Mouse (Mus musculus): ENCODE data around the gene Megf11.

Gene Megf11

DNA sequence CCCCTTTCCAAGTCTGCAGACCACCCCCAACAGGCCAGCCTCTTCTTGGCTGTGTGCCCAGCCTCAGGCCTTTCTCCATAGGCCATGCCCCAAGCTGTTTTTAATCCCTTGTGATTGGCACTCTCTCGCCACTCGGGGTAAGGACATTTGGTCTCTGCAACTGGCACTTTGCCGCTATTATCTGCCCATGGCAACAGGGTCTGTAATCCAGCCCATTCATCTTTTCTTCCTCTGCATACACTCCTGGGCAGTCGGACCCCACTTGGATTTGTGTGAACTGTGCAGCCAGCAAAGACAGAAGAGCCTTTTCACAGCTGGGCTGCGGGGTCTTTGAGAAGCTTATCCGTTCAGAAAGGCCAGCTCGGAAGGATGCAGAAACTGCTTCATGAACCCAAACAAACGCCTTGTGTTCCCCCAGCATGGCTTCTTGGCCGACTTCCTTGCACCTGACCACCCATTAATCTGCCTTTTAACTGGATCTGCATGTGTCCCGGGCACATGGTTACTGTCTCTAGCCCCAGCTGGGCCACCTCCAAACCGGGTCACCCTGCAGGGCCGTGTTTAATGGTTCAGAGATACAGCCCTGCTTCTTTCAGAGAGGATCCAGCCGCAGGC lies 220.4 kb downstream of the Megf11 start:
- no peak for DNase-seq (ENCODE audit: low spot score)

DNA sequence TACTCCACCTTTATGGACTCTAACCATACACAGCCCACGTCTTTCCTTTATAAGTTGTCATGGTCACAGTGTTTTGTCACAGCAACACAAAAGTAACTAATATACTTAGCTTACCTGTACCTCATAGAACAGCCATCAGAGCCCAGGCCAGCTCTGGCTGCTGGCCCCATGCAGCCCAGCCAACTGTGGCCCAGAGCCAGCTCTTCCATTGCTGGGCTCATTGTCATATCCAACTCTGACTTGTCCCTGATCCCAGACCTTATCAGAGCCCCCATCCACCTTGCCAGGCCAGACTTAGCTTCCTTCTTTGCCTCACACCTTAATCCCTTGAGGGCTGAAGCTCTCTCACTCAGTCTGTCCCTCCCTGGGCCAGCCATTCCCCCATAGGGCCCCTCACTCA lies 221.6 kb downstream of the Megf11 start:
- DNase-seq (ENCODE audit: low spot score), result no peak

DNA sequence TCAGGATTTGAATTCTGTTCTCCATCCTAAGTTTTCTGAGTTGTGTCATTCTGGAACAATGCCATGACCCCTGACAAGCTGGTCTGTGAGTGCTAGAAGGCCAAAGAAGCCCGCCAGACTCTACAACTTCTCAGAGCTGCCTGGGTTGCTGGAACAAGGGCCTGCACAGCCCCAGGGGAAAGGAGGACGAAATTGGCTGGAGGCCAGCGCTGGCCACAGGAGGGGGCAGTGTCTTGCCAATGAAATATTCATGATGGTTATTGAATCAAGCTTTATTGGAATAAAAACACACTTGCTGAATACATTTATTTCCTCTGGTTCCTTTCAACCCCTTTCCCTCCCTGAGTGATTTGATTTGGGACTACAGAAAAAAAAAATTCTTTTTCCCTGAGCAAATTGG lies 224.1 kb downstream of the Megf11 start:
- DNase-seq (ENCODE audit: low spot score), result no peak

DNA sequence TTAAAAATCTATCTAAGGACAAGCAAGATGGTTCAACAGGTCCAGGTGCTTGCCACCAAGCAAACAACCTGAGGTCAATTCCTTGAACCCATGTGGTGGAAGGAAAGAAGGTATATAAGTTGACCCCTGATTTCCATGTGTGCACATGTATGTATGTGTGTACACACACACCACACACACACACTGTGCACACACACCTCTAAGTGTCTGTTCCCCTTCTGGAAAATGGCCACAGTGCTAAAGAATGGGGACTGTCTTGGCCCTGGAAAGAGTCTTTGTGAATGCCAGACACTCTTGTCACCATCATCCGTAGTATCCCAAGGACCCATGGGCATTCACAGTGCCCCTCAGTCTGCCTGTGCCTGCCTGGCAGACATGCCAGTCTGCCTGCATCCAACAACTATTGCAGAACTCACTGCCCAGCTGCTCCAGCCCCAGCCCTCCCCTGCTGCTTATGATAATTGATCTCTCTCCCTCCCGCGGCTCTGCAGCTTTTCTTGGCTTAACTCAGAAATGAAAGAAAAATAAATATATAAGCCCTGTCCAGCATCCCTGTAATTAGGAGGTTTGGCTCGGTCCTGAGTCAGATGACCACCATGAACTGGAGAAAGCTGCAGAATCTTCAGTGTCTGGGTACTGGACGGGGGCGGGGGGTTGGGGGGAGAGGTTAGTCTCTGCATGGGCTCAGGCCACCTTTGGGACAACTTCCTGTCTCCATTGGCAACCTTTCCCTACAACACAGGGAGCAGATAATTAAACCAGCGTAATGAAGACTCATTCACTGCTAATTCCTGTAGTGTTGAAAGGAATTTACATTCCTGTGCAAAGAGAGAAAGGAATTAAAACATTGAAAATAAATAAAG lies 226.9 kb downstream of the Megf11 start:
- no peak for DNase-seq (ENCODE audit: low spot score)

DNA sequence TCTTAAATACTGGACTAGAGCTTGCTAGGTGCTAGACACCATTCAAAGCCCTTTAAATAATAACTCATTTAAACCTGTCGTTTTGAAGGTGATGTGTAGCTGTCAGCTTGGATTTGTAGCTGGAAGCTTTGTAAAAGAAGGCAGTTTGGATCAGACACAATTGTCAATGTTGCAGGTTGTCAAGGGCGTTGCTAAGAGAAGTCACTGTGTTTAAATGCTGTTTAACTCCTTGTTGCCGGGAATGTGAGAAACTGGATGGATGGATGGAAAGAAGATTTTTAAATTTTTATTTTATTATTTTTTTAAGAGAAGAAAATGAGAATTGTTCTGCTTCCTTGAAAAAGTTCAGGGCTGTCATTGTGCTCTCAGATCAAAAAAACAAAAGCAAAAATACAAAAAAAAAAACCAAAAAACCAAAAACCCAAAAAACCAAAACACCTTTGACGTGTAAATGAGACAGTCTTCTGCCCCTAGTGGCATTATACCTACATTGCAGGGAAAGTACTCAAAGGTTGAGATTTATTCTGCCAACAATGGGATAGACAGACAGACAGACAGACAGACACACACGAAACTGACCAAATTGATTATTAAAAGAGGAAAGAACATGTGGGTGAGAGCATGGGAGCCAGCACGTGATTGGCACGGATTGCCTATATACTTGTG lies 227.7 kb downstream of the Megf11 start:
- DNase-seq (ENCODE audit: low spot score), result no peak

DNA sequence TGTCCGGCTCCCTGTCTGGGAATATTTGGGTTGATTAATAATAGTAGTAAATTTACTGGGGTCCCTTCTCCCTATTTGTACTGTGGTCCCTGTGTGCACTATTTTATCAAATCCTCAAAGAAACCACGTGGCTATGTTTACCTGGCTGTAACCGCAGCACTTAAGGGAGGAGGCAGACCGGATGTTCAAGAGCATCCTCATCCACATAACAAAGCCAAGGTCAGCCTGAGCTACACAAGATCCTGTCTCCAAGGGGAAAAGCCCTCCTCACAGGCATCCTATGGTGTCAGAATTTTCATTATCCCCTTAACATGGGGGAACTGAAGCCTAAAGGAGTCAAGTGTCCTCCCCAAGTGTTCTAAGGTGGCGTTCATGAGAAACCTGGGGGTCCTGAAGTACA lies 232.0 kb downstream of the Megf11 start:
- no peak for DNase-seq (ENCODE audit: low spot score)

DNA sequence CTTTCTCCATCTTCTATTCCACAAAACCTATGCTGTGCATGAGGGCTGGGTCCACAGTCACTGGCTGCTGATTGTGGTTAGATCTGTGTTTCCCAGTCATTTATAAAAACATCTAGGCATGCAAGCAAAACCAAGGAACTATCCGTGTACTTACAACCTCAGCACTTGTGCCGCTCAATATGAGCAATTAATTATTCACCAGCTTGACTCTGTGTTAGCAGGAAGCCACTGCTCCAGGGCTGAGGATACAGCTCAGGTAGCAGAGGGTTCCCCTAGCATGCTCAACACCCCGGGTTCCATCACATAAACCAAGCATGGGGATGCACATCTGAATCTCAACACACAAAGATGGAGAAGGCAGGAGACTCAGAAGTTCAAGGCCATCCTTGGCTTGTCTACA lies 233.0 kb downstream of the Megf11 start:
- DNase-seq (ENCODE audit: low spot score), result no peak

DNA sequence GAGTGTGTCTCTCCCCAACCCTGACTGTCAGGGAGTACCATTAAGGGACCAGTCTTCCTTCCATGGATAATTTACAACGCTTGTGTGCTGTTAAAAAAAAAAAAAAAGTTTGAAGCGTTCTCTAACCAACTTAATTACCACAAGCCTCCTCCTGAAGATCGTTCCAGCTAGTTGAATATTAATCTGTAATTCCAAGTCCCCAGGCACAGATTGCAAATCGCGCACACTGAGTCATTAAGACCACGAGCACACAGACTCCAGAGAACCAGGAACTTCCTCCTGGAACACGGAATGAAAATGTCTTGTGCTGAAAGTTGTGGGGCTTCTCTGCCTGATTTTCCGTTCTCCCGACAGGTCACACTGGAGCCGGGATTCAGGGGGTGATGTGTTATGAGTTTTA lies 234.0 kb downstream of the Megf11 start:
- no peak for DNase-seq (ENCODE audit: low spot score)

DNA sequence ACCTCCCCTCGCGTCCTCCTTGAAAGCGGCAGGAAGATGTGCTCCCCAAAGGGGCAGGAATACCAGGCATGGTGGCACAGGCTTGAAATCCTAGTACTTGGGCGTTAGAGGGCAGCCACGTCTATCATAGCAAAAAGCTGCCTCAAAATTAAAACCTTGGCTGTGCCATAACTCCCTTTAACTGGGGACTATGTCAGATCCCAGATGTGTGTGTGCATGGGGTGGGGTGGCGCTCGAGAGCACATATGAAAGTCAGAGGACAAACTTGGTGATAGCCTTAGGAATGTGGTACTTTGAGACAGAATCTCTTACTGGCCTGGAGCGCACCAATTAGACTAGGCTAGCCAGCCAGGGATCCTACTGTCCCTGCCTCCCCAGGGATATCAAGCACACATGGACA lies 235.2 kb downstream of the Megf11 start:
- DNase-seq (ENCODE audit: low spot score), result no peak

DNA sequence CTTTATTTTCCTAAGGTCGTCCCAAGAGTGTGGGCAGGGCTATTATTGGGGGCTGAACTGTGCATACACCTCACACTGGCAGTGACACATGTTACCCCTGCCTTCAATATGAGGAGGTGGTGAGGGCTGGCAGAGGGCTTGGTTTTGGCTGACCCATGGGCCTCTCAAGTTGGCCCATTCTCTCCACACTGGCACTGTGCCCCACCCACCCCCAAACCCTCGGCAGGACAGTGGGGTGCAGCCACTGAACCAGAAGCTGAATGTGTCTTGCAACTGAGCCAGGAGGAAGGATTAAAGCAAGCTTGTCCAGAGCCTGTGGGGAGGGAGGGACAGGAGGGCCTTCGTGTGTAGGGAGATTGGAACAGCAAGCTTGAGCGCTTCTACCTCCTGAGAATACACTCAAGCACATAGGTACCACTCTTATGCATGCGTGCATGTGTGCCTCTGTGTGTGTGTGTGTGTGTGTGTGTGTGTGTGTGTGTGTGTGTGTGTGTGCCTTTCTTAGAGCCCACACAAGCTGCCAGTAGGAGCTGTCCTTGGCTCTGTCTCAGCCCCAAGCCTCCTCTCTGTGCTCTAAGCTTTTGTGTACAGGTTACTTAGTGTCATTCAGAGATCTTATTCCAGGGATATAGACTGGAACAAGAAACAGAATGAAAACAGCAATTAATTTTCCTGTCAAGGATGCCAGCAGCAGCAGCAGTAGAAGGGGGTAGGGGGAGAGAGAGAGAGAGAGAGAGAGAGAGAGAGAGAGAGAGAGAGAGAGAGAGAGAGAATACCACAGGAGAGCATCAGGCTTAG lies 236.3 kb downstream of the Megf11 start:
- DNase-seq (ENCODE audit: low spot score), result no peak

DNA sequence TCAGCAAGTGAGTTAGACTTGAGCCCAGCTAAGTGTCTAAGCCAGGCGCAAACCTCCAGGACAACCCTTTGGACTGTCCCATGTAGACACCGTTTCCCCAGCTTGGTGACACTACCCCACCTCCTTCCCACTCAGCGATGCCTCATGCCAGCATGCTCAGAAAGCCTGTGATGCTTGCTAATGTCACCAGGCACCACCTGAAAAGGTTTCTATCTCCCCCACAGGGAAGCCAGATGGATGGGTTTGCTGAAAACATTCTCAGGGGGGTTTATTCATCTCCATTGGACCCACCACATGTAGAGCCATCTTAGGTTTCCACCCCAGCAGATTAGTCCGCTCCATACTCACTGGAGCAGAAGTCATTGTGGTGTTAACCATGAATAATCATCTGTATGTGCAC lies 237.9 kb downstream of the Megf11 start:
- no peak for DNase-seq (ENCODE audit: low spot score)

DNA sequence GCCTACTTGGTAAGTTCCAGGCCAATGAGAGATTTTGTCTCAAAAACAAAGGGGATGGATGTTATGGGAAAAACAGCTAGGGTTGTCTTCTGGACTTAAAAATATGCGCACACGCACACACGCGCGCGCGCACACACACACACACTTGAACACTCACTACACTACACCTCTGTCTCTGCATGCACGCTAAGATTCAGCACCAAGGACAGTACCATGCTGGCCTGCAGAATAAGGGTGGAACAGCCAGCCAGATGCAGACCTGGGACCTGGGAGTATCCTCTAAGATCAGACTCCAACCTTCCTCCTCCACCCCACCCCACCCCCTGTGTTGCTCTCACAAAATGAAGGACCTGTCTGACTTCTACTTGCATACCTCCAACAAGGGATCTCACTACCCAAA lies 239.1 kb downstream of the Megf11 start:
- peak; percentile 67 for DNase-seq (ENCODE audit: low spot score)

DNA sequence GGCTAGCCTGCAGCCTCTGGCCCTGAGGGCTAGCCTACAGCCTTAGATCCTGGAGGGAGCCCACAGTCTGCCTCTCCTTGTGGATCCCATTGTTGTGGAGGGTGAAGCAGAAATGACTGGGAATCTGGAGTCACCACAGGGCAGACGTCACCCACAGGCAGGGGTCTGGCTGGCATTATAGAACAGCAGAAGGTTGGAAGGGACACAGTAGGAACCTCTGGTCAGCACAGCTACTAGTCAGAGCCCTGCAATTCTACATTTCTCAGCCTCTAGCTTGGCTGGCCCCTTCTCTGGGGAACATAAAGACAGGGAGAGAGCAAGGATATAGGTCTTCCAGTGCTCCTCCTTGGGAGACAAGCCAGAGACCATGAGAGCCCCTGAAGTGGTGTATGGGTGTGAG lies 244.4 kb downstream of the Megf11 start:
- no peak for DNase-seq (ENCODE audit: low spot score)

DNA sequence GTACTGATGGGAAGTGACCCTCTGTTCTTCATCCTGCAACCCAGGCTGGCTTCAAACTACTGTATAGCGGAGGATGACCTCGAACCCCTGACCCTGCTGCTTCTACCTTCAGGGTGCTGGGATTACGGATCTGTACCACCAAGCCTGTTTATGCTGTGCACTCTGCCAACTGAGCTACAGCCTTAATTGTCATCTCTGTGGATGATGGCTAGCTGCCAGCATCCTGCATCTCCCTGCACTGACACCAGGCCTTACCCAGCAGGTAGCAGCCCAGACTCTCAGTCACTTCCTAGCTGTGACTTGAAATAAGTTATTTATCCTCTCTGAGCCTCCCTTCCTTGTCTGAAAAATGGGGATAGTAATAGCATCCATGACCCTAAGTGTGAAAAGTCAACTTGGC lies 247.7 kb downstream of the Megf11 start:
- no peak for DNase-seq (ENCODE audit: low spot score)

DNA sequence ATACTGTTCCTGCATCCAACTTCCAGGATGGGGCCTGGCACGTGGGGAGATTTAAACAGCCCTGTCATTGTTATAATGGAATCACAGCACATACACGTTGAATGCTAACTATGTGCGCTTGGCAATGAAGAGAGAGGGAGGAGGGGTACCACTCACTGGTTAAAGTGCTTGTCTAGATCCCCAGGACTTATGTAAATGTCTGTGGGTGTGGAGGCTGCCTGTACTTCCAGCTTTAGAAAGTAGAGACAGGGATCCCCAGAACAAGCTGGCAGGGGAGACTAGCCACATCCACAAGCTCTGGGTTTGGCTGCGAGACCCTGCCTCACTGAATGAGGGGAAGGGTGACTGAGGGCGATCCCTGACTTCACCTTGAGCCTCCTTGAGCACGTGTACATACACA lies 250.7 kb downstream of the Megf11 start:
- no peak for DNase-seq (ENCODE audit: low spot score)

DNA sequence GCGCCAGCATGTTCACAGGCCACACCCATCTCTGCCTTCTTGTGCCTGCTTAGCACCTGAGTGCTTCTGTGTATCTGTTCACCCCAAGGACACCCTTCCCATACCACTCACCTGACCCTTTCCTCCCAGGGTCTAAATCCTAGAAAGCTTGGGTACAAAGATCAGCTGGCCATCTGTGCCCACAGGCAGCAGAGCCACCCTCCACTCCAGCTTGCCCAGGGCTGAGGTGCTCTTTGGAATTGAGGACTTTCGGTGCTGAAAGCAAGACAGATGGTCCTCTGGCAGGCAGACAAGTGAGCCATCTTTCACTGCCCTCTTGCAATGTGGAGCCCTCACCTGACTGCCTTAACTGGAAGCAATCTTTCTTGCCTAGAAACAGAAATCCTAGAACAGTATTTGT lies 251.5 kb downstream of the Megf11 start:
- no peak for DNase-seq (ENCODE audit: low spot score)

DNA sequence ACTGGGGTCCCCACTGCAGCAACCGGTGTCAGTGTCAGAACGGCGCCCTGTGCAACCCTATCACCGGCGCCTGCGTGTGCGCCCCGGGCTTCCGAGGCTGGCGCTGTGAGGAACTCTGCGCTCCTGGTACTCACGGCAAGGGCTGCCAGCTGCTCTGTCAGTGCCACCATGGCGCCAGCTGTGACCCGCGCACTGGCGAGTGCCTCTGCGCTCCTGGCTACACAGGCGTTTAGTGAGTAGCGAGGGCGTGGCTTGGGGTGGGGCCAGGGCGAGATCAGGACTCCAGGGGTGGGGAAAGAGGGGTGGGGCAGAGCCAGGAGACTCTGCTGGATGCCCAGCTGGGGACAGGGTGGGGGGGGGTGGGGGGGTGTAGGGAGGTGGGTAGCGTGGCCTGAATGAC lies 252.8 kb downstream of the Megf11 start:
- DNase-seq (ENCODE audit: low spot score), result no peak

DNA sequence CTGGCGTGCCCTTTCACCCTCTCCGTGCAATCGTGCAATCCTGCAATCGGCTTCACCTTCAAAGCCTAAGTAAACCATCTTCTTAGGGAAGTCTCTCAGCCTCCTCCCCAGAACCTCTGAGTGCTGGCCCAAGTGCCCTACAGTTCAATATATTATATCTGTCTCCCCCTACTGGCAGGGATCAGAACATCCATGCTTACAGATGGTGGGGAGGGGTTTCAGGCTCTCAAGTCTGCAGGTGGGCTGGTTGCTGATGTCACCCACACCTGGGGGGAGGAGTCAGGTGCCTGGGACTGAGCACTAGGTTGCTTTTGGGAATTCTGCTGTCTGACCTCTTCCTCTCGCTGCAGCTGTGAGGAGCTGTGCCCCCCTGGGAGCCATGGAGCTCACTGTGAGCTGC lies 254.2 kb downstream of the Megf11 start:
- DNase-seq (ENCODE audit: low spot score), result peak; percentile 50

DNA sequence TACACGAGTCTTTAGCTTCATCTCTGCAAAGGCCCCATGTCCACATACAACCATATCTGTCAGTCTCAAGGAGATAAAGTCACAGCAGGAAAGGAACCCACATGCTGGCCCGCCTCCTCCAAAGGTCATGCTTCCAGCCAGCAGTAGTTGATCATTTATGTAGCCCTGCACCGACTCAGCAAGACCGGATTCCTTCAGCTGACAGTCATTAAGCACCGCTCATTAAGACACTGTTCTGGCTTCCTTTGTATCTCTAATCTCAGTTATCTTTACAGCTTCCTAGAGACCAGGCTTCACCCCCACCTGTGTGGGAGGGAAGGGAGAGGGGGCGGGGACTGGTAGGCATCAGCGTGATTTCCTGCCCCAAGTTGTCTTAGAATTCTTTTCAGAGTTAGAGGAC lies 258.7 kb downstream of the Megf11 start:
- no peak for DNase-seq (ENCODE audit: low spot score)

DNA sequence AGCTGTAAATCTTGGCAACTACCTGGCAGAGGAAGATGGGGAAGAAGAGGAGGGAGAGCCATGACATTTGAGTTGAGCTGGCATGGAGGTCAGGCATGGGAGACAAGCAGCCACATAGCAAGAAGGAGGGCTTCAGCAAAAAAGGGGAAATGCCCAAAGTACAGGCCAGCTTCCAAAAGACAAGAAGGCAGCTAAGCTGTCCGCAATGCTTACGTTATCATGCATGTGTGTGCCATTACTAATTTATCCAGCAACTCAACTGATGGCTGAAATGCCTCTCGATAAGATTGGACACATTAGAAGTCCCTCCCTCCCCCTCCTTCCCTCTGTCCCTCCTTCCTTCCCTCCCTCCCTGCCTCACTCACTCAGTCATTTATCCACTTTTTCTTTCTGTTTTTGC lies 260.0 kb downstream of the Megf11 start:
- no peak for DNase-seq (ENCODE audit: low spot score)

DNA sequence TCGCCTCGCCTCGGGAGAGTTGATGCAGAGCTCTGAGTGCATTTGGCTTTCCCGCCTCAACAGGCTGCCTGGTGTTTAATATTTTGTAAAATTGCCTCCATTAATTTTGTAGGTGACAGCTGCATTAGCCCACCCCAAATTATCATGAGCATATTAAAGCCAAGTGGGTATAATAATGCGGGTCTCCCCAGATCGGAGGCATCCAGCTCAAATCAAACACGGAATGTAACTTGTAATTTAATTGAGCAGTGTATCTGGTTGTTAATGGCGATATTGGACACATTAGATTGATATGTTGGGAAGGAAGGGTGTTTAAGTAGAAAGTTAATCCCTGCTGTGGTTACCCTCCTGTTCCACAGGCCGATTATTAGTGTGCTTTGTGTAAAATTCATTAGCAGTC lies 264.0 kb downstream of the Megf11 start:
- DNase-seq (ENCODE audit: low spot score), result no peak

DNA sequence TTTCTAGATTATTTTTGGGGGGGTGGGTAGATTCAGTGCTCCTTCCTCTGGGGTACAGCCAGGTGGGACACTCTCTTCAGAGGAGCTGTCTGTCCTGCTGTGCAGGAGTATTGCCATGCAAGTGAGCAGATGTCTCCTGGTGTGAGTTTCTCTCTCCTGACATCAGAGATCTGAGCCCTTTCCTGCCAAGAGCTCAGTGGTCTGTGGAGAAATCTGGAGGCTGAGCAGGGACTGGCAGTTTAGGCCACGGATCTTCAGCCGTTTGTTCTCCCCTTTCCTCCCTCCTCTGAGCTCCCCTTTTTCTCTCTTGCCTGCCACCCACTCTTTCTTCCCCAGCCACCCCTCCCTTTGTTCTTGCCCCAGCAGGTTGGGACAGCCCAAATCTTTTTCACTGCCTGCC lies 264.5 kb downstream of the Megf11 start:
- DNase-seq (ENCODE audit: low spot score), result no peak

DNA sequence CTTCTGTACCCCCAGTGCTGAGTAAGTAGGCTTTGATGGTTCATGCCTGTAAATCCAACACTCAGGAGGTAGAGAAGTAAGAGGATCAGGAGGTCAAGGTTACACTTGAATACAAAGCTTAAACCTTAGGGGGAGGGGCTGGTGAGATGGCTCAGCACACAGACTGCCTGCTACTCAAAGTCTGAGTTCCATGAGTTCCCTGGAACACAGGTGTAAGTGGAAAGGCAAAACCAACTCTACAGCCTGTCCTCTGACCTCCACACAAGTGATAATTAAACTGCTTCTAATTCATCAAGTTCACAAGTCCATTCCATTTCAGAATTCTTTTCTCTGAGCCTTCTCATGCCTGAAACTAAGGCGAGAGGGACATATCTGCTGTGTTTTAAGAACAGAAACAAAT lies 265.8 kb downstream of the Megf11 start:
- no peak for DNase-seq (ENCODE audit: low spot score)
